Mouse (Mus musculus) embryo, embryonic 11 days (tissue): ENCODE measurements around the gene Tbkbp1.
A peak's percentile ranks its signal among the peaks of the same experiment; 100 is the strongest.

ENCODE experiments used
- DNase-seq: peaks from one replicate; pipeline ENCODE4 v3.0.0-alpha.2; 2015

Gene Tbkbp1

GRCm38 (mm10) chr11:97152662-97153287 lies 1.5 kb upstream of the Tbkbp1 start:
- DNase-seq: peak; percentile 56

GRCm38 (mm10) chr11:97152023-97152426 lies 730 bp upstream of the Tbkbp1 start:
- peak; percentile 53 for DNase-seq

DNA sequence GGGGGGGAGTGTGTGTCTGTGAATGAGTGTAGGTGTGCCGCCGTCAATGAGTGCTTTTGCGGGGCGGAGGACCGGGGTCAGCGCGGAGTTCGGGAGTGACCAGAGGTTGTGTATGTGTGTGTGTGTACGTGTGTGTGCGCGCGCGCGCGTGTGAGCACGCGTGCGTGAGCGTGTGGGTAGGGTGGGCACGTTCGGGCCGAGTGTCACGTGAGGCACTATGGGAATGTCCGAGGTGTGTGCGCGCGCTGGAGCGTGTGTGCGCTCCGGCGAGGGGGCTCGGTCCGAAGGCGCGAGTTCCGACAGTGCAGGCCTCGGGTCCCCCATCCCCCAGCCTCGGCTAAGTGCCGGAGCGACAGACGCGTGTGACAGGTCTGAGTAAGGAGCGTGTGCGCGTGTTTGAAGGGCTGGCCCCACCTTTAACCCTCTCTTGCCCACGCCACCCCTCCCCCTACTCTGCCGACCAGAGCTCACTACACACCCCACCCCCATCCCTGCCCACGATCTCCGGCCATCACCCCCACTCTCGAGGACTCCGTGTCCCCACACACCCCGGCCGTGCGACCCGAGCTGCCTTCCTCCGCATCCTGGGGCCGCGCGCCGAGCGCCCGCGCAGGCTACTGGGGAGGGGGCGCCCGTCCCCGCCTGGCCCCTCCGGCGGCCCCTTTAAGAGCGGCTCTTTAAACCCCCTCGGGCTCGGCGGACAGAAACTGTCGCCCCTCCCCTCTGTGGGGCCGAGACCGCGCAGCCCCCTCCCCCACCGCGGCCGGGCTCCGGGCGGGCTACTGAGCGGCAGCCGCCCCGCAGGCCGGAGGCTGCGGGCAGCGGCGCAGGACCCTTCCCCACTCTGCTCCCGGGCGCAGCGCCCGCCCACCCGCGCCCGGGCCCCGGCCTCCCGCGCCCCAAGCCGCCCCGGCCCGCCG lies 624 bp downstream of the Tbkbp1 start:
- peak; percentile 92 for DNase-seq

GRCm38 (mm10) chr11:97149995-97150410 lies 1.3 kb downstream of the Tbkbp1 start:
- DNase-seq: peak; percentile 62

GRCm38 (mm10) chr11:97149026-97149425 lies 2.3 kb downstream of the Tbkbp1 start:
- no peak for DNase-seq

- no peak for DNase-seq
These were observed 2.7 kb downstream of the Tbkbp1 start for GRCm38 (mm10) chr11:97148591-97148990.

- no peak for DNase-seq
These were observed 4.0 kb downstream of the Tbkbp1 start for GRCm38 (mm10) chr11:97147333-97147732.

DNA sequence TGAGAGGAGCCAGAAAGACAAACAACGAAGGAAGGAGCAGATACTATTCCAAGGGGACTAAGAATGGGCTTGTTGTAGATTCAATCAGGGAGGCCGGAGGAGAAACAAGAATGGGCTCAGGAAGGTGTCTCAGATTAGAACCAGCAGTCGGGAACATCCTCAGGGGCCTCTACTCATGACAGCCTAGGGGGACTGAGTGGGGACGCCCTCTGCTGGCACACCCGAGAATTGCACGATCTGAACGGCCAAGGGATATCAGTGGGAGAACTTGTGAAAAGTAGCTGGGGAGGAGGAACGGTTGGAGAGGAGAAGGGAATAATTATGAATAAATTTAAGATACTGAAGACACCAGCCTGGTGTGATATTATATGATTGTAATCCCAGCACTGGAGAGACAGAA lies 4.6 kb downstream of the Tbkbp1 start:
- peak; percentile 73 for DNase-seq

GRCm38 (mm10) chr11:97145951-97146350 lies 5.3 kb downstream of the Tbkbp1 start:
- no peak for DNase-seq

DNA sequence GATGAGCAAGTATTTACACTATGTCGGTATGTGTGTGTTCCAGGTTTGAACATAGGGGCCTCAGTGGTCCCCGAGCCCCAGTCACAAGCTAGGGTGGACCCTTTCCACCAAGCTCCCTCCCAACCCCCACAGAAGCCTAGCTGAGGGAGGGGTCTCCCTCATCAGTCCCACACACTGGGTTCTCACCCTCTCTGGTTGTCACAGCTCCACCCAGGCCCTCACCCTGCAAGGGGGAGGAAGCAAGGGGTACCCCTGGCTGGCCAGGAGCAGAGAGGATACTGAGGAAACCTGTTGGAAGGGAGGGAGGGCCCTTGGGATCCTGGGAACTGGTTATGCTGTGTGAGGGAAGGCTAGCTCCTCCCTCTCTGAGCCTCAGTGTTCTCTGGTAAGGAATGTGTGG lies 6.0 kb downstream of the Tbkbp1 start:
- no peak for DNase-seq

GRCm38 (mm10) chr11:97143196-97143900 lies 7.9 kb downstream of the Tbkbp1 start:
- DNase-seq: no peak

DNA sequence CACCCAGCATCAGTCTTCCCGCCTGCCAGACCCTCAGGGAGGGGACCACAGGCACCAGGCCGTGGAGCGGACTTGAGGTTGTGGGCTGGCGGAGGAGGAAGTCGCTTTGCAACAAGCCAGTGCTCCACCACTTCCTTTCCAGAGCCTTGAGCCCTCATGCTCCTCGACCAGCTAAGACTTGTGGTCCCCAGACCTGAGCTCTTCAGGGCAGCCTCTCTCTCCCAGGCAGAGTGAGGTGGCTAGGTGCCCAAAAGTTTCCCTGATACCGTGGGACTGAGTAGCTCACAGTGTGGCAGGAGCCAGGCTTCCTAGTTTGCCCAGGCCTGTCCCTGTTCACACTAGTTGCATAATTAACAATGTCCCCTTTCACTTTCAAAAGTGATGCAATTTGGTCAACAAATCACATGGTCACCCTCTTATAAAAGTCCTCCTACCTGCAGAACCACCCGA lies 9.1 kb downstream of the Tbkbp1 start:
- no peak for DNase-seq

DNA sequence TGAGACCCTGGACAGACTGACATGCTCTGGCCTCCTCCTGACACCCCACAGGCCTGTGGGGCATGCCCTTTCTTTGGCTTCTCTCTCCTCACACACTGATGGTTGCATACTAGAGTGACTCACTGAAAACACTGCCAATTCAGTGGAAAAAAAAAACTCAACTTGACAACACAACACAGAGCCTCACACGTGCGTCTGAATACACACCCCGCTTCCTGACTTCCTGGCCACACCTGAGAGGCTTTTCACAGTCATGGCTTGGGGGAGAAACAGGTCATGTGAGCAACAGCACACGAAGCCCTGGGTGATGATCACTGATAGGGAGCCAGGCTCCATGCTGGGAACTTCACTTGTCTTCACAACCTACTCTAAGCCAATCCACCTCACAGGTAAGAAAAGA lies 10.5 kb downstream of the Tbkbp1 start:
- DNase-seq: no peak

GRCm38 (mm10) chr11:97139256-97139655 lies 12.0 kb downstream of the Tbkbp1 start:
- no peak for DNase-seq

- DNase-seq: peak; percentile 73
These were observed 12.6 kb downstream of the Tbkbp1 start for GRCm38 (mm10) chr11:97138554-97139226.

GRCm38 (mm10) chr11:97133270-97133669 lies 18.0 kb downstream of the Tbkbp1 start:
- no peak for DNase-seq

DNA sequence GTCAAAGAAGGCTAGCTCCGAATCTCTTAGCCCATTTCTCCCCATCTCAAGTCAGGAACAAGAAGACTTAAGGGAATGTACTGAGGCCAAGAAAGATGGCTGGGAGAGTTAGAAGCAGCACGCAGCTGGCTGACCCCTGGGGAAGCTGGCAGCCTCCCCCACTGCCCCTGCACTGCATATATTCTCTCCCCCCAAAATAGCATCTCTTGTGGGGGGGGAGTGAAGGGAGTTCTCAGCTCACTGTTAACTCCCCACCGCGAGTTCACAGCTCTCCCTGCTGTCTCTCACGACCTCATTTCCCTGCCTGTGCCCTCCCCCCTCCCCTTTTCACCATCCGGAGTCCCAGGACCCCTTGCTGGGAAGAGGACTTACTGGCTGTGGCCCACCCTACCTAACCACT lies 19.1 kb downstream of the Tbkbp1 start:
- no peak for DNase-seq

DNA sequence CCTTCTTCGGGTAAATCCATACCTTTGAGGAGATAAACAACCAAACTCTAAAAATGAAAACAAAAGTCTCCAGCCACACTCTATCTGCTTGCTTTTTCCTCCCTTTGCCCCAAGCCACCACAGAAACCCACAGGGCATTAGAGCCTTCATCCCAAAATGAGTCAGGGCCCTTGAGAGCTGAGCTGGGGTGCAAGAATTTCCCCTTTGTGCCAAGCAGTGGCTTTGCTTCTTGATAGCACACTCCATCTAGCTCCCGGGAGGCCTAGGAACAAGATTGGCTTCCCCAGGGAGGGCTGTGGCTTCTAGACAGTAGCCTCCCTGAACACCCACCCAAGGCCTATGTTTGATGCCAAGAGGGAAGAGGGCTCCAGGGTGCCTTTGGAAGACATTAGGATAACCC lies 19.6 kb downstream of the Tbkbp1 start:
- DNase-seq: no peak

- DNase-seq: no peak
These were observed 21.0 kb downstream of the Tbkbp1 start for GRCm38 (mm10) chr11:97130318-97130717.

DNA sequence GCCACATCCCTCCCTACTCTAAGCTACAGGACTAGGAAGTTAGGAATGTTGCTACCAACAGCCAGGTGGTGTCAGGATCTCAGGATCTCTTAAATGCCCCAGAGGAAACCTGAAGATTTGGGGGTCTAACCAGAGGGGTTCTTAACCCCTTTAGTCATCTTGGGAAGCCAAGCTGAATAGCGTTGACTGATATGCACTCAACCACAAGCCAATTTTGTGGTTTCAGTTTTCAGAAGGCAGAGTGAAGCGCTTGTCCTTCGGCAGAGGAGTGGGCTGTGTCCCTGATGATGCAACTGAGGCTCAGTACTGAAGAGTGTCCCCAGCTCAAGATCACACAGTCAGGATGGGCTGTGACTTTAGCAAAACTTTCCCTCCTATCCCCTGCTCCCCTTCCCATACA lies 22.3 kb downstream of the Tbkbp1 start:
- no peak for DNase-seq

- DNase-seq: no peak
These were observed 23.6 kb downstream of the Tbkbp1 start for GRCm38 (mm10) chr11:97127470-97128223.
